ENCODE assay signal across 27 mouse cellular contexts in genomic region chr9:91456253-91456823, GRCm38 (mm10).
DNase-seq lines count a peak whose midpoint lies in the region; ATAC-seq and TF ChIP-seq lines count a peak whose summit lies in the region.
"Had no signal": no experiment of that assay in that cellular context is flagged by ENCODE, and none has a peak within 500 bp of the region (broad histone marks: within the 10 kb centered on the region; RNA-seq: fewer than 3 reads in every experiment).

No protein-coding gene starts in this region.

- no peaks in the 10 kb centered on the region for H3K27me3 ChIP-seq in midbrain, embryonic 11.5 days (ENCODE audit: control insufficient read depth, insufficient read depth, low read length)
- H3K27me3 ChIP-seq in midbrain, postnatal 0 days (ENCODE audit: insufficient read depth, low read length): no peaks in the 10 kb centered on the region
- no peaks in the 10 kb centered on the region for H3K27me3 ChIP-seq in neural tube, embryonic 12.5 days (replicated peaks)
- H3K27me3 ChIP-seq: CH12.LX; embryonic facial prominence, embryonic 12.5 days; hindbrain, embryonic 13.5 days; kidney, embryonic 15.5 days had no signal

- no peaks in the 10 kb centered on the region for H3K36me3 ChIP-seq in midbrain, embryonic 11.5 days (ENCODE audit: control insufficient read depth, insufficient read depth, low read length)
- H3K36me3 ChIP-seq in midbrain, postnatal 0 days (ENCODE audit: insufficient read depth, low read length): no peaks in the 10 kb centered on the region
- no peaks in the 10 kb centered on the region for H3K36me3 ChIP-seq in neural tube, embryonic 12.5 days
- H3K36me3 ChIP-seq: embryonic facial prominence, embryonic 12.5 days; hindbrain, embryonic 13.5 days; kidney, embryonic 15.5 days had no signal

- H3K9ac ChIP-seq in midbrain, embryonic 11.5 days (ENCODE audit: low read length): no peak overlapping the region
- no peak overlapping the region for H3K9ac ChIP-seq in midbrain, postnatal 0 days (replicated peaks; ENCODE audit: low read length, poor library complexity, severe bottlenecking)
- H3K9ac ChIP-seq in neural tube, embryonic 12.5 days: no peak overlapping the region
- H3K9ac ChIP-seq: embryonic facial prominence, embryonic 12.5 days; hindbrain, embryonic 13.5 days; kidney, embryonic 15.5 days; liver, embryonic 14.5 days had no signal

- H3K4me2 ChIP-seq in midbrain, embryonic 11.5 days: no peak overlapping the region
- H3K4me2 ChIP-seq in midbrain, postnatal 0 days (ENCODE audit: low read depth, low read length, poor library complexity, severe bottlenecking): no peak overlapping the region
- no peak overlapping the region for H3K4me2 ChIP-seq in neural tube, embryonic 12.5 days (replicated peaks)
- H3K4me2 ChIP-seq: embryonic facial prominence, embryonic 12.5 days; hindbrain, embryonic 13.5 days; kidney, embryonic 15.5 days had no signal

- no peak for TF ChIP-seq CTCF in midbrain, postnatal 0 days (IDR thresholded peaks at IDR 0.05)

- no peak for ATAC-seq in midbrain, embryonic 11.5 days (ENCODE audit: low FRiP score)
- no peak for ATAC-seq in midbrain, postnatal 0 days (ENCODE audit: low FRiP score)
- ATAC-seq in neural tube, embryonic 12.5 days (ENCODE audit: low FRiP score, low read depth): 0 out of 2 replicates have a peak, but pooled peaks have one; percentile 68
- ATAC-seq: activated CD4-positive, CD25-positive, alpha-beta regulatory T cell, adult 4 months had no signal

- peak; percentile 12 to 32 for DNase-seq in cerebellum, postnatal 10 days
- DNase-seq in cerebellum, postnatal 14 days: no peak
- DNase-seq in midbrain, embryonic 11.5 days (ENCODE audit: low spot score, missing footprints): peak; percentile 82
- no peak for DNase-seq in midbrain, postnatal 0 days (ENCODE audit: low spot score)
- DNase-seq in neural tube, embryonic 10.5 days (ENCODE audit: extremely low spot score, low spot score): no peak
- DNase-seq in heart, adult 9 months (ENCODE audit: low spot score in 2 of 2): no peak
- DNase-seq in heart, adult 11 months: no peak
- DNase-seq: adrenal gland, adult 2 months; cerebellum, adult 8-10 months; embryo, embryonic 11 days; heart, postnatal 14 days; kidney, adult 18-20 months; kidney, postnatal 25 days; liver; lung, adult 2 months; lung, postnatal 10 days; right cerebral cortex, postnatal 4 days; thymus, adult 18-20 months; thymus, postnatal 25 days had no signal

- H3K27ac ChIP-seq in midbrain, embryonic 11.5 days (ENCODE audit: low read depth, low read length): no peak overlapping the region
- no peak overlapping the region for H3K27ac ChIP-seq in midbrain, postnatal 0 days (ENCODE audit: low read depth, low read length)
- H3K27ac ChIP-seq in neural tube, embryonic 12.5 days: no peak overlapping the region
- H3K27ac ChIP-seq: embryonic facial prominence, embryonic 12.5 days; hindbrain, embryonic 13.5 days; kidney, embryonic 15.5 days; liver, embryonic 14.5 days; stomach, postnatal 0 days had no signal

- no peak overlapping the region for H3K4me3 ChIP-seq in midbrain, embryonic 11.5 days (ENCODE audit: low read depth, low read length)
- no peak overlapping the region for H3K4me3 ChIP-seq in midbrain, postnatal 0 days (ENCODE audit: low read depth, low read length)
- H3K4me3 ChIP-seq in neural tube, embryonic 12.5 days: no peak overlapping the region
- H3K4me3 ChIP-seq: embryonic facial prominence, embryonic 12.5 days; hindbrain, embryonic 13.5 days; kidney, embryonic 15.5 days had no signal

- H3K4me1 ChIP-seq in midbrain, embryonic 11.5 days (ENCODE audit: control insufficient read depth, insufficient read depth, low read length): no peaks in the 10 kb centered on the region
- no peaks in the 10 kb centered on the region for H3K4me1 ChIP-seq in midbrain, postnatal 0 days (ENCODE audit: insufficient read depth, low read length)
- no peaks in the 10 kb centered on the region for H3K4me1 ChIP-seq in neural tube, embryonic 12.5 days
- H3K4me1 ChIP-seq: embryonic facial prominence, embryonic 12.5 days; hindbrain, embryonic 13.5 days; kidney, embryonic 15.5 days had no signal

- 66% methylated on average over 1 of the region's 1 CpGs for WGBS in midbrain, embryonic 11.5 days
- 67% methylated on average over 1 of the region's 1 CpGs for WGBS in midbrain, postnatal 0 days
- 69% methylated on average over 1 of the region's 1 CpGs for WGBS in neural tube, embryonic 12.5 days

- no peaks in the 10 kb centered on the region for H3K9me3 ChIP-seq in midbrain, embryonic 11.5 days (ENCODE audit: control insufficient read depth, low read length)
- H3K9me3 ChIP-seq in midbrain, postnatal 0 days (ENCODE audit: low read length): no peaks in the 10 kb centered on the region
- no peaks in the 10 kb centered on the region for H3K9me3 ChIP-seq in neural tube, embryonic 12.5 days
- H3K9me3 ChIP-seq: embryonic facial prominence, embryonic 12.5 days; hindbrain, embryonic 13.5 days; kidney, embryonic 15.5 days had no signal

Comparison
In these comparisons a context has a peak if more than half of its experiments do, and no peak if none do; other contexts are left out.
1. DNase-seq: peak in cerebellum, postnatal 10 days (2 of 2) and midbrain, embryonic 11.5 days (single experiment); none in cerebellum, postnatal 14 days (0 of 2), midbrain, postnatal 0 days (single experiment), neural tube, embryonic 10.5 days (single experiment), heart, adult 9 months (0 of 2) and heart, adult 11 months (single experiment).